Mouse (Mus musculus) limb, embryonic 10.5 days (tissue): Measurements from ENCODE around the gene Ylpm1. TPM values are rescaled to one million over a fixed set of nuclear protein-coding genes. Genes with fewer than 3 reads are reported as not detected.

Source experiments
- DNase-seq: peaks from one replicate; pipeline ENCODE4 v3.0.0-alpha.2; 2017; ENCODE audit warnings: low spot score
- H3K27ac ChIP-seq: fragments of 300-500 bp; sonication (generic); 2 replicates; pipeline ENCODE4 v1.5.1; 2016; ENCODE audit warnings: mild to moderate bottlenecking
- H3K27me3 ChIP-seq: fragments of 300-500 bp; sonication (generic); 2 replicates; pipeline ENCODE4 v1.6.1; 2016; ENCODE audit warnings: low read depth, mild to moderate bottlenecking; ENCODE audit not compliant: poor library complexity, severe bottlenecking
- H3K36me3 ChIP-seq: fragments of 300-500 bp; sonication (generic); 2 replicates; pipeline ENCODE4 v1.6.1; 2016; ENCODE audit warnings: mild to moderate bottlenecking, moderate library complexity
- H3K4me1 ChIP-seq: fragments of 300-500 bp; sonication (generic); 2 replicates; pipeline ENCODE4 v1.6.1; 2016
- H3K4me3 ChIP-seq: fragments of 300-500 bp; sonication (generic); 2 replicates; pipeline ENCODE4 v1.5.1; 2016; ENCODE audit warnings: mild to moderate bottlenecking, moderate library complexity
- H3K9me3 ChIP-seq: fragments of 300-500 bp; sonication (generic); replicated peaks from 2 replicates; pipeline ENCODE4 v1.6.1; 2016; ENCODE audit warnings: mild to moderate bottlenecking
- WGBS: fragments of 180-500 bp; shearing (Covaris S2); methylation state at CpG from one replicate; pipeline ENCODE4 v1.1.7; 2016; 5-methylcytosine and 5-hydroxymethylcytosine counted together
- polyA plus RNA-seq: library from polyadenylated mRNA; unstranded; fragments of >200 nt; fragmentation: Nextera tagmentation; extraction: Ambion mirVana; gene quantifications from 2 replicates; pipeline ENCODE4 v1.2.1, GENCODE M21; 2016

The Ylpm1 gene
- polyA plus RNA-seq, 1 experiment from 2014 or later = 35.8 TPM

DNA sequence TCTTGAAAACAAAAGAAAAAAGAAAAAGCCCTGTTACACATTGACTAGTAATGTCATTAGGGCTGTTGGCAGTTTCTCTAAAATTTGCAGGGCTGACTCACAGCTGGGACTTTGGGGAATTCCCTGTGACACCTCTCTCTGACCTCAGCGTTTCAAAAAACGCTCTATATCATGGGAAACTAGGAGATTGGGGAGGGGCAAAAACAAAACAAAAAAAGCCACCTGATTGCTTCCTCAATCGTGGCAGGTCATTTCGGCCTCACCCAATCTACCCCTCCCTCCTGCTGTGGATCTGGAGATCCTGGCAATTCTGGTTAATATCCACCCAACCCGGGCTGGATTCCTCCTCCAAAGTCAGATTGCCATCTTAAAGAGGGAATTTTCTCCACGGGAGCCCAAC, 55.1 kb downstream of the Ylpm1 start:
- no peak for DNase-seq
- H3K36me3 ChIP-seq = peaks cover 92% of the 10 kb centered on the region
- H3K27me3 ChIP-seq = no peaks in the 10 kb centered on the region
- no peak overlapping the region for H3K4me3 ChIP-seq
- no peaks in the 10 kb centered on the region for H3K4me1 ChIP-seq
- H3K27ac ChIP-seq = no peak overlapping the region
- no peaks in the 10 kb centered on the region for H3K9me3 ChIP-seq
- 85% methylated on average over 6 of the region's 6 CpGs for WGBS

DNA sequence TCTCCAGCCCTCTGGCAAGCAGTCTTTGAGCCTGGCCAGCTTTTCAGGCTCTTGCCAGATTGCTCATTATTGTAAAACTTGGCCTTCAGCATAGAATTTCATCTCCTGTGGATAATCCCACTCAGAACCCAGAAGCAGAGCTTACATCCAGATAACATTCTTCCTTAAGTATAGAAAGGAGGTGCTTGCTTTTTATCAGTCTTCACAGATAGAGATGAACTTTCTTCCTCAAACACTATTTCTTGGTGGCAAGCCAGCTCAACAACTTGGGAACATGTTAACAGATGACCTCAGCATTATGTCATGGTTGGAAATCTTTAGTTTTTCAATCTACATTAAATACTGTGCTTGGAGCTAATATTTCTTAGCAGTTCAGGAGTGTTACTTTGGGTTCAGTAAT, 74.9 kb downstream of the Ylpm1 start:
- no peak overlapping the region for H3K4me3 ChIP-seq
- no peaks in the 10 kb centered on the region for H3K9me3 ChIP-seq
- no peak overlapping the region for H3K27ac ChIP-seq
- H3K36me3 ChIP-seq = peaks cover 82% of the 10 kb centered on the region
- no peaks in the 10 kb centered on the region for H3K27me3 ChIP-seq
- H3K4me1 ChIP-seq = no peaks in the 10 kb centered on the region
- no peak for DNase-seq

DNA sequence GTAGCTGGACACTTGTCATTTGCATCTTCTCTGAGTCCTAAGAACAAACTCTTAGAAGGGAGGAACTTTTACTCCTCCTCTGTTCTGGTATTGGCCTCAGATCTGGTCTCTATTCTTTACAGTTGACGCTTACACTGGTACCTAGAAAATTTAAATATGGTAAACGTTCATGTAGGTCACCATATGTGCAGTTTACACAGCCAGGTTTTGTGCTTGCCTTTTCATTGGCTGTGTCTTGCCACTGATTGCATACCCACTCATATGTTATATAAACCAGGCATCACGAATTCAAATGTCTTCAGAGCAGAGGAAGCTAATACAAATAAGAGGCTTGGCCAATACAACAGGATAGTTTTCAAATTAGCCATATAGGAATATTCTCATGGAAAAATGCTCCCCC, 81.0 kb downstream of the Ylpm1 start:
- Histone ChIP-seq H3K27ac (no peak overlapping the region), H3K36me3 (peaks cover 44% of the 10 kb centered on the region), H3K4me1 (no peaks in the 10 kb centered on the region), H3K9me3 (no peaks in the 10 kb centered on the region), H3K4me3 (no peak overlapping the region), H3K27me3 (no peaks in the 10 kb centered on the region)
- no peak for DNase-seq
- WGBS = 87% methylated on average over 3 of the region's 3 CpGs

DNA sequence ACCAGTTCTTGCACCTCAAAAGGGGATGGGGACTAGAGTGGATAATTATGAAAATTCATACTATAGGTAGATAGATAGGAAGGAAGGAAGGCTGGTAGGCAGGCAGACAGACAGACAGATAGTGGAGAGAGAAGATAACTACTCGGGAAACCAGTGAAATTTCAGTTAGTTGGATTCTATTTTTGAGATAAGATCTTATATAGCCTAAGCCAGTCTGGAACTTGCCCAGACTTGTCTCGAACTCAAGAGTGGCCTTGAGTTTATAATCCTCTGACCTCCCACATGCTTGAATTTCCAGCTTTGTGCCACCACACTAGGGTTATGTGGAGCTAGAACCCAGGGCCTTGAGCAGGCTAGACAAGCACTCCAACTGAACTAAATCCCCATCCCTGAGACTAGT, 88.1 kb downstream of the Ylpm1 start:
- 91% methylated on average over 2 of the region's 2 CpGs for WGBS
- Histone ChIP-seq H3K9me3 (no peaks in the 10 kb centered on the region), H3K4me1 (peaks cover 13% of the 10 kb centered on the region), H3K27me3 (no peaks in the 10 kb centered on the region), H3K4me3 (no peak overlapping the region), H3K36me3 (peaks cover 33% of the 10 kb centered on the region), H3K27ac (no peak overlapping the region)
- DNase-seq = no peak

DNA sequence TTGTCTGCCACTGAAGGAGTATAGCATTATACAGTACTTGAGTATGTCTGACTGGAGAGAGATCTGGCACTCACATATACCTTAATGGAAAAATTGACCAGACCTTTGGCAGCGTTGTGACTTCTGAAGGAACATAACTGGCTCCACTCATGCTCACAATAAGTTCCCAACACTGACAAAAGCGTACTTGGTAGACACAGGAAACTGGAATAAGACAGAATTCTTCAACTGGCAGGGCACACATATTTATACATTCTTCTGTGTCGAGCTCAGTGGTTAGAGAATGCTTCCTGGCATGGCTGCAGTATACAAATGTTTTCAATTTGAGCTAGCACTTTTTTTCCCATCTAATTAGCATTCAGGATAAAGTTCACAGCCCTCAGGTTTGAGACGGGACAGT, 88.8 kb downstream of the Ylpm1 start:
- H3K36me3 ChIP-seq = peaks cover 40% of the 10 kb centered on the region
- H3K27me3 ChIP-seq = no peaks in the 10 kb centered on the region
- H3K27ac ChIP-seq = no peak overlapping the region
- no peak overlapping the region for H3K4me3 ChIP-seq
- WGBS = 86% methylated on average over 4 of the region's 4 CpGs
- peaks cover 13% of the 10 kb centered on the region for H3K4me1 ChIP-seq
- DNase-seq = no peak
- no peaks in the 10 kb centered on the region for H3K9me3 ChIP-seq

DNA sequence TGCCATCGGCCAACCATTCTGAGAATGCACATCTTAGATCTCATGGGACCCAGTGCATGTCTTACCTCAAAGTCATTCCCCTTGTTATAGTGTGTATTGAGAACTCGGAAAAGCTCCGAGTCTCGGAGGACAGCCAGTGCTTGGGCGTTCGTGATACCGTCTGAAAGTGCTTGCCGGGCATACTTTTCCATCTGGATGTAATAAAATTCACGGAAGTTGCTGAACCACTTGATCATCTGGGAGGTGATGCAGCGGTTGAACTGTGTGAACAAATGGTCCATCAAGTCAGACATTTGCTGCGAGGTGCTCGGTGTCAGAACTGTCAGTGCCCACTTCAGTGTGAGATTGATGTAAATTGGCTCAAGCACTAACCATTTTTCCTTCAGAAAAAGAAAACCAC, 91.7 kb downstream of the Ylpm1 start:
- Histone ChIP-seq H3K27me3 (no peaks in the 10 kb centered on the region), H3K4me1 (peaks cover 16% of the 10 kb centered on the region), H3K9me3 (no peaks in the 10 kb centered on the region), H3K36me3 (peaks cover 44% of the 10 kb centered on the region), H3K4me3 (no peak overlapping the region), H3K27ac (no peak overlapping the region)
- peak; percentile 30 for DNase-seq
- WGBS = 58% methylated on average over 12 of the region's 12 CpGs

DNA sequence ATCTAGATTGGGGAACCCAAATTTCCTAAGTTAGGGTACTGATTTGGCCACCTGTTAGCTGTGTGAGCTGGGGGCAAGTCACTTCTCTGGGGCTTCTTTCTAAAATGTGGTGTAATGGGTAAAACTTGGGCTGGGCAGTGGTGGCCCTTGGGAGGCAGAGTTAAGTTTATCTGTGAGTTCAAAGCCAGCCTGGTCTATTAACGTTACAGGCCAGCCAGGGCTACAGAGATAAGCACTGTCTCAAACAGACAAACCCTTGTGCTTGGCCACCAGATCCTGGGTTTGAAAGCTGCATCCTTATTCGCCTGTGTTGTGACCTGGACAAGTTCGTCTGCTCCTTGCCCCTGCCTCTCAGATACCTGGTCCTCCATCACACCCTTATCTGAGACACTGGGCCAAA, 95.1 kb downstream of the Ylpm1 start:
- no peak overlapping the region for H3K4me3 ChIP-seq
- H3K9me3 ChIP-seq = no peaks in the 10 kb centered on the region
- peaks cover 42% of the 10 kb centered on the region for H3K36me3 ChIP-seq
- DNase-seq = no peak
- H3K4me1 ChIP-seq = peaks cover 37% of the 10 kb centered on the region
- no peak overlapping the region for H3K27ac ChIP-seq
- H3K27me3 ChIP-seq = no peaks in the 10 kb centered on the region
- 81% methylated on average over 3 of the region's 3 CpGs for WGBS

DNA sequence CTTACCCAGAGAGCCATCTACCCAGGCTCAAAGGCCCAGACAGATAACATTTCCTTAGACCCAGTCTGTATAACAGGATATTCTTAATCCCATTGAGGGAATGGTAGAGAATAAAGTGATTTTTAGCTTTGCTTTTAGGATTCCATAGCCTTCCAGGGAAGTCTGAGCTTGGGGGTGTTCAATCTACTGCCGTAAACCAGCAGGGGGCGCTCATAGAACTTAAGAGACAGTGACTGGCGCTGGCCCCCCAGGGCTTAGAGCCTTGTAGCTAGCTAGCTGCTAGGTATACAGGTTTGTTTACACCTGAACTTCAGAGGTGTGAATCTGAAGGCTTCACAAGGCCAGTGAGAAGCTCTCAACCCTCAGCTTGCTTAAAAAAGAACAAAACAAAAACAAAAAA, 96.1 kb downstream of the Ylpm1 start:
- Histone ChIP-seq H3K27ac (no peak overlapping the region), H3K4me1 (peaks cover 37% of the 10 kb centered on the region), H3K27me3 (no peaks in the 10 kb centered on the region), H3K36me3 (peaks cover 31% of the 10 kb centered on the region), H3K9me3 (no peaks in the 10 kb centered on the region), H3K4me3 (no peak overlapping the region)
- DNase-seq = peak; percentile 65
- WGBS = 7% methylated on average over 3 of the region's 3 CpGs

DNA sequence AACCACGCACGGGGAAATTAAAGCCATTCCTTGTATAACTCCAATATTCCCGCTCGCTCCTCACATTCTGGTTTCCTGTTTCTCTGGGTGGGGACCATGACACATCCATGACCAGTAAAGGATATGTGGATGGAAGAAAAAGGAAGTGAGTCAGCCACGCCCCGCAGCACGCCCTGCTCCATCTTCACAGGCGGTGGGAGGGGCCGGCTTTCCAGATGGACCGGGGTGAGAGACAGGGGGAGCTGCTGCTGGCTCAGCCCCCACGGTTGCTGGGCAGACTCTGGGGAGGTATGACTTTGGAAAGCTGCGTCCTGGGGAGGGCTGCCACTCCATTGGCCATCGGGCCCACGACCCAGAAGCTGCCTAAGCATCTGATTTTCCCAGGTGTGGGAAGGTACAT, 97.9 kb downstream of the Ylpm1 start:
- no peaks in the 10 kb centered on the region for H3K9me3 ChIP-seq
- no peak overlapping the region for H3K4me3 ChIP-seq
- DNase-seq = peak; percentile 53
- H3K27me3 ChIP-seq = no peaks in the 10 kb centered on the region
- peaks cover 13% of the 10 kb centered on the region for H3K36me3 ChIP-seq
- 31% methylated on average over 14 of the region's 14 CpGs for WGBS
- H3K4me1 ChIP-seq = peaks cover 28% of the 10 kb centered on the region
- H3K27ac ChIP-seq = peak overlapping the region; percentile 39

DNA sequence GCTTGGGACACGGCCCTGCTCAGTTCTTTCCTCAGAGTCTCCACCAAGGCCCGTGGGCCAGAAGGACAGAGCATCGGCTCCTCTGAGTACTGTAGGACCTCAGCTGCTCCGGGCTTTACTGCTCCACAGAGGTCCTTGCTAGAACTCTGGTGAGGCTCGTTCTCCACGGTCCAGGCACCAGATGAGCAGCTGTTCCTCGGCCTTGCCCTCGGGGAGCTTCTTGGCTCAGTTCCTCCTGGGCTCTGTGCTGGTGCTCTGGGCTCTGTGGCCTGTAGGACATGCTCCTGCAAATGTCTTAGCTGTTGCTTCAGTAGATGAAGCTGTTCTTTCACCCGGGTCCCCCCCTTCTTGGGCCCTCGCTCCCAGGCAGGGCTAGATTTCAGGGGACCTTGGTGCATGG, 98.6 kb downstream of the Ylpm1 start:
- DNase-seq = no peak
- H3K4me1 ChIP-seq = peaks cover 28% of the 10 kb centered on the region
- no peaks in the 10 kb centered on the region for H3K27me3 ChIP-seq
- H3K36me3 ChIP-seq = peaks cover 7% of the 10 kb centered on the region
- peak overlapping the region; percentile 39; the same call in 1 of the 2 replicates for H3K27ac ChIP-seq
- 79% methylated on average over 10 of the region's 10 CpGs for WGBS
- H3K4me3 ChIP-seq = no peak overlapping the region
- no peaks in the 10 kb centered on the region for H3K9me3 ChIP-seq

DNA sequence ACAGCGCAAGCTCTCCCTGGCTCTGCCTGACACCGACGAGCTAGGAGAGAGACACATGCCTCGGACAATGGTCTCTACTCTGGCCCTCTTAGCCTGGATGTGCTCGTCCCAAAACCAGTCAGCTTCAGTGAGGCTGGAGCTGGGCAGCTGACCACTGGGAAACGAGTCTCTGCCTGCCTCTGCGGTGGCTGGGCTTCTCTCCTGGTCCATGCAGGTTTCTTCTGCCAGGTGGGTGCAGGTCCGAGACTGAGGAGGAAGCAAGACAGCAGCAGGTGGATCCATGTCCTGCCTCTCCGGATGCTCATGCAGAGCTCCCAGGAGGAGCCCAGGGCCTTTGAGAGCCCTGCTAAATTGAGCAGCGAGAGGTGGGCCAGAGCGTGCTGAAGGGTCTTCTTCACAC, 99.0 kb downstream of the Ylpm1 start:
- 89% methylated on average over 11 of the region's 11 CpGs for WGBS
- no peak for DNase-seq
- no peaks in the 10 kb centered on the region for H3K9me3 ChIP-seq
- peak overlapping the region; percentile 39; the same call in 1 of the 2 replicates for H3K27ac ChIP-seq
- H3K27me3 ChIP-seq = no peaks in the 10 kb centered on the region
- no peak overlapping the region for H3K4me3 ChIP-seq
- H3K4me1 ChIP-seq = peaks cover 28% of the 10 kb centered on the region
- H3K36me3 ChIP-seq = 0 out of 2 replicates have a peak, but pooled peaks cover 4% of the 10 kb centered on the region

DNA sequence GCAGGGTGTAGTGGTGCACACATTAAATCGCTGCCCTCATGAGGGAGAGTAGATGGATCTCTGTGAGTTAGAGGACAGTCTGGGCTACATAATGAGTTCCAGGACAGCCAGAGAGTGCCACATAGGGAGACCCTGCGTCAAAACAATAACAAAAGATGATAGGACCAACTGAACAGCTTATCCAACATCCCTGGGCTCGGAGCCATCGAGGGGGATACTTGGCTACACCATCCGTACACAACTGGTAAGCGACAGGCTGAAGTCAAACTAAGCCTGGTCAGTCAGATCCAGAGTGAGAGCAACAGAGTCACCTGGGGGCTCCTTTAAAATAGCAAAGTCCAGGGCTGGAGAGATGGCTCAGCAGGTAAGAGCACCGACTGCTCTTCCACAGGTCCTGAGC, 99.7 kb downstream of the Ylpm1 start:
- no peak overlapping the region for H3K4me3 ChIP-seq
- H3K27ac ChIP-seq = no peak overlapping the region
- H3K36me3 ChIP-seq = no peaks in the 10 kb centered on the region
- DNase-seq = no peak
- H3K27me3 ChIP-seq = no peaks in the 10 kb centered on the region
- 91% methylated on average over 7 of the region's 7 CpGs for WGBS
- peaks cover 28% of the 10 kb centered on the region for H3K4me1 ChIP-seq
- H3K9me3 ChIP-seq = no peaks in the 10 kb centered on the region

DNA sequence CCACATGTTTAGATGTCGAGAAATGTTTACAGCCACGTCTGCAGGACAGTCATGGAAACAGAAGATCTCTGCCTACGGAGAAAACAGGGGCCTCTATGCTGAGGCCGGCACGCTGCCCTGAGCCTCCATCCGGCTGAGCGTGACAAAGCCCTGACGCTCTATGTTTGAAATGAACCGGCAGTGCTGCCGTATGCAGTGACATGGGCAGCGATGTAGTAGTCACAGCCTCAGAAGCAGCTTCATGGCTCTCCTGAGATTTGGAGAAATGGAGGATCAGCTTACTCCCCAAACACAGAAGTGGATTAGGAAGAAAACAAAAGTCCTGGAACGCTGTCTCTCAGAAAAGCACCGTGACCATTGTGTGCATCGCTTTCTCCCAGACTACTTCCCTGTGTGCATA, 104.9 kb downstream of the Ylpm1 start:
- no peak for DNase-seq
- WGBS = 78% methylated on average over 14 of the region's 14 CpGs

DNA sequence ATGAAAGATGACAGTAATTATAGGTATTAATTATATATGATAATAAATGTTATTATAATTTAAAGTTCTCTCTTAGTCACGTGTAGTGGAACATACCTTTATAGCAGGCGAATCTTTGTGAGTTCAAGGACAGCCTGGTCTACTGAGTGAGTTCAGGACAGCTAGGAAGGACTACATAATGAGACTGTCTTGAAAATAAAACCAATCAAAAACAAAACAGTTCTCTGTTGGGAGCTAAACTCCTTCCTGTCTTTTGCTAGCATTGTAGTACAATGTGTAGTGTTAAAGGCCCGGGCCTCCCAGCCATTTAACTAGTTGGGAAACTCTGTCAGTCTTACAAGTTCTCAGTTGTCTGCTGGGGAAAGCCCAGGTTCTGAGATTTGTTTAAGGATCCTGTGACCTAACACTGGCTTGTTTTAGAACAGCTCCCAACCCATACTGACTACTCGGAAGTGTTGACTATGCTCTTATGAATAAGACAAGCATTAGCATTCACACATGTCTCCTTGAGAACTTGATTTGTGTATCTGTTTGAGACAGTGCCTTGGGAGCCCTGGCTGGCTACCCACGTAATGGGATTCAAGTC, 105.5 kb downstream of the Ylpm1 start:
- no peak for DNase-seq
- Histone ChIP-seq H3K4me3 (no peak overlapping the region), H3K36me3 (no peaks in the 10 kb centered on the region), H3K9me3 (no peaks in the 10 kb centered on the region), H3K27me3 (no peaks in the 10 kb centered on the region), H3K27ac (no peak overlapping the region), H3K4me1 (peaks cover 12% of the 10 kb centered on the region)
- 84% methylated on average over 5 of the region's 5 CpGs for WGBS

More for the DNA sequence above, 104.9 kb downstream of the Ylpm1 start:
- H3K27me3 ChIP-seq = no peaks in the 10 kb centered on the region
- no peaks in the 10 kb centered on the region for H3K36me3 ChIP-seq
- H3K4me3 ChIP-seq = no peak overlapping the region
- peaks cover 8% of the 10 kb centered on the region for H3K4me1 ChIP-seq
- H3K9me3 ChIP-seq = no peaks in the 10 kb centered on the region
- no peak overlapping the region for H3K27ac ChIP-seq
